Mouse (Mus musculus): ENCODE results near the gene Rora.

DNA sequence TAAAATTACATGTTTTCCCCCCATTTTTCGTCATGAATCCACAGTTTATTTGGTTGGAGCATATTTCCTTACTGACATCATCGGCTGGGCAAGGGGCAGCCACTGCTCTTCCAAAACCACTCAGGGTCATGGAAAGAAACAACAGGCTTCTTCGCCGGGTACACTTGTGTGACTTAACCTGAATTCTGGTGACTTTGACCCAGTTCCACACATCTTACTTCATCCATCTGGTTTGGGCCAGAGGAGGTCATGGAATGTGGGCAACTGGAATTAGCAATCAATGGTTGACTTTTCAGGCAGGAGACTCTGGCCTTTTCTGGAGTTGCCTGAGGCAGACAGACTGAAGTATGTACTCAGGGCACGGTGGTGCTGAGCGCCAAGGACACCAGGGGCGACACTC is 685.6 kb downstream of the Rora start:
- TF ChIP-seq CTCF (IDR thresholded peaks at IDR 0.05; ENCODE audit: control insufficient read depth, insufficient read depth, insufficient read length) (no peak), CEBPB (IDR thresholded peaks at IDR 0.05; ENCODE audit: low read depth) (no peak), USF1 (IDR thresholded peaks at IDR 0.05; ENCODE audit: low read depth) (no peak), MAX (IDR thresholded peaks at IDR 0.05) (no peak), MYOG (IDR thresholded peaks at IDR 0.05; ENCODE audit: control insufficient read depth, extremely low read depth, insufficient read length) (no peak), MYOD1 (IDR thresholded peaks at IDR 0.05; ENCODE audit: control insufficient read depth, insufficient read length, low read depth) (no peak)
